ENCODE assay signal across 10 mouse cellular contexts in genomic region chr14:57409106-57409505, GRCm38 (mm10). TPM values are rescaled to one million over a fixed set of nuclear protein-coding genes. Genes with fewer than 3 reads are reported as not detected.
DNase-seq lines count a peak whose midpoint lies in the region; ATAC-seq and TF ChIP-seq lines count a peak whose summit lies in the region.
"Had no signal": no experiment of that assay in that cellular context is flagged by ENCODE, and none has a peak within 500 bp of the region (broad histone marks: within the 10 kb centered on the region; RNA-seq: fewer than 3 reads in every experiment).

No protein-coding gene starts in this region.

- no peak for TF ChIP-seq EP300 in heart, postnatal 0 days (IDR thresholded peaks at IDR 0.05; ENCODE audit: low read depth)

- no peaks in the 10 kb centered on the region for H3K36me3 ChIP-seq in heart, postnatal 0 days (replicated peaks; ENCODE audit: control insufficient read depth, insufficient read depth, low read length)
- no peaks in the 10 kb centered on the region for H3K36me3 ChIP-seq in heart, embryonic 12.5 days
- no peaks in the 10 kb centered on the region for H3K36me3 ChIP-seq in midbrain, embryonic 13.5 days
- H3K36me3 ChIP-seq in midbrain, embryonic 10.5 days = no peaks in the 10 kb centered on the region
- H3K36me3 ChIP-seq: heart, embryonic 15.5 days had no signal

- H3K4me3 ChIP-seq in heart, postnatal 0 days (ENCODE audit: low read depth, low read length) = no peak overlapping the region
- H3K4me3 ChIP-seq in heart, embryonic 12.5 days = no peak overlapping the region
- H3K4me3 ChIP-seq in midbrain, embryonic 13.5 days (replicated peaks) = no peak overlapping the region
- no peak overlapping the region for H3K4me3 ChIP-seq in midbrain, embryonic 10.5 days
- H3K4me3 ChIP-seq: heart, embryonic 15.5 days had no signal

- no peaks in the 10 kb centered on the region for H3K9me3 ChIP-seq in heart, postnatal 0 days (replicated peaks; ENCODE audit: control insufficient read depth, low read length)
- no peaks in the 10 kb centered on the region for H3K9me3 ChIP-seq in heart, embryonic 12.5 days (replicated peaks)
- H3K9me3 ChIP-seq in midbrain, embryonic 13.5 days = no peaks in the 10 kb centered on the region
- no peaks in the 10 kb centered on the region for H3K9me3 ChIP-seq in midbrain, embryonic 10.5 days (replicated peaks)
- H3K9me3 ChIP-seq: heart, embryonic 15.5 days had no signal

- intact Hi-C loops in left cerebral cortex, postnatal 25 days (cut with DNase I) = loop anchor here (5.0 to 10.0 kb wide), 3 partner anchors 302 to 444 kb away; no protein-coding TSS in a partner anchor

- WGBS in heart, postnatal 0 days = 17% methylated on average over 6 of the region's 6 CpGs
- 24% methylated on average over 6 of the region's 6 CpGs for WGBS in heart, embryonic 12.5 days
- 23% methylated on average over 6 of the region's 6 CpGs for WGBS in midbrain, embryonic 13.5 days
- 45% methylated on average over 6 of the region's 6 CpGs for WGBS in midbrain, embryonic 10.5 days

- no peak overlapping the region for H3K9ac ChIP-seq in heart, postnatal 0 days (replicated peaks; ENCODE audit: low read depth, low read length)
- H3K9ac ChIP-seq in heart, embryonic 12.5 days = no peak overlapping the region
- no peak overlapping the region for H3K9ac ChIP-seq in midbrain, embryonic 13.5 days (replicated peaks)
- H3K9ac ChIP-seq: heart, embryonic 15.5 days had no signal

- H3K4me2 ChIP-seq in heart, postnatal 0 days (ENCODE audit: low read depth, low read length) = no peak overlapping the region
- no peak overlapping the region for H3K4me2 ChIP-seq in heart, embryonic 12.5 days
- H3K4me2 ChIP-seq in midbrain, embryonic 13.5 days (replicated peaks) = no peak overlapping the region
- H3K4me2 ChIP-seq: heart, embryonic 15.5 days had no signal

- H3K27me3 ChIP-seq in heart, postnatal 0 days (ENCODE audit: control insufficient read depth, insufficient read depth, low read length) = no peaks in the 10 kb centered on the region
- 0 out of 2 replicates have a peak, but pooled peaks cover 3% of the 10 kb centered on the region for H3K27me3 ChIP-seq in heart, embryonic 12.5 days (replicated peaks)
- H3K27me3 ChIP-seq in midbrain, embryonic 13.5 days = no peaks in the 10 kb centered on the region
- no peaks in the 10 kb centered on the region for H3K27me3 ChIP-seq in midbrain, embryonic 10.5 days (ENCODE audit: low read depth, poor library complexity, severe bottlenecking)
- H3K27me3 ChIP-seq: heart, embryonic 15.5 days had no signal

- TF ChIP-seq CTCF in heart, postnatal 0 days (IDR thresholded peaks at IDR 0.05; ENCODE audit: low read depth) = no peak; the same call in 1 of the 2 replicates
- TF ChIP-seq CTCF in brain, embryonic 14.5 days (IDR thresholded peaks at IDR 0.05; ENCODE audit: borderline replicate concordance, extremely low read depth, insufficient read depth, insufficient read length) = no peak

- no peak for TF ChIP-seq POLR2A in brain, embryonic 14.5 days (IDR thresholded peaks at IDR 0.05; ENCODE audit: borderline replicate concordance, extremely low read depth, insufficient read depth, insufficient read length, poor library complexity, severe bottlenecking)

- no peak overlapping the region for H3K27ac ChIP-seq in heart, postnatal 0 days (ENCODE audit: low read depth)
- H3K27ac ChIP-seq in heart, embryonic 12.5 days (ENCODE audit: poor library complexity, severe bottlenecking) = no peak overlapping the region
- no peak overlapping the region for H3K27ac ChIP-seq in midbrain, embryonic 13.5 days
- no peak overlapping the region for H3K27ac ChIP-seq in midbrain, embryonic 10.5 days (replicated peaks)
- H3K27ac ChIP-seq: heart, embryonic 15.5 days had no signal

- peak; percentile 38 for DNase-seq in heart, postnatal 0 days (ENCODE audit: low spot score)
- no peak for DNase-seq in midbrain, embryonic 10.5 days (ENCODE audit: low spot score)
- DNase-seq in brain, embryonic 14.5 days (ENCODE audit: low read depth) = peak; percentile 82
- DNase-seq in retina, embryonic 14.5 days (ENCODE audit: low spot score) = peak; percentile 58
- no peak for DNase-seq in kidney, postnatal 25 days
- no peak for DNase-seq in left cerebral cortex, postnatal 25 days (ENCODE audit: low spot score in 2 of 2)
- DNase-seq: thymus, postnatal 36 days had no signal

- ATAC-seq in heart, postnatal 0 days (ENCODE audit: insufficient read depth, low read depth) = no peak
- no peak for ATAC-seq in heart, embryonic 12.5 days (ENCODE audit: insufficient number of reproducible peaks, low FRiP score)
- 0 out of 2 replicates have a peak, but pooled peaks have one; percentile 43 for ATAC-seq in midbrain, embryonic 13.5 days

- peaks cover 8% of the 10 kb centered on the region; the same call in 1 of the 2 replicates for H3K4me1 ChIP-seq in heart, postnatal 0 days (ENCODE audit: control insufficient read depth, insufficient read depth)
- peaks cover 6% of the 10 kb centered on the region; the same call in 1 of the 2 replicates for H3K4me1 ChIP-seq in heart, embryonic 12.5 days (replicated peaks)
- H3K4me1 ChIP-seq in midbrain, embryonic 13.5 days (replicated peaks) = 0 out of 2 replicates have a peak, but pooled peaks cover 9% of the 10 kb centered on the region
- peaks cover 13% of the 10 kb centered on the region for H3K4me1 ChIP-seq in midbrain, embryonic 10.5 days

RNA-seq across cellular contexts. Expression of gene Cryl1, which starts 10.8 kb away (rescaled TPM):
- total RNA-seq in heart, postnatal 0 days (2014; rRNA removed; ENCODE audit: low replicate concordance) = 1.6 and 16.8 TPM in 2 replicates
- polyA plus RNA-seq in heart, postnatal 0 days (2015; fragmentation: Nextera tagmentation; extraction: Ambion mirVana) = 10.4 and 10.5 TPM in 2 replicates
- polyA plus RNA-seq in heart, embryonic 12.5 days (2016; fragmentation: Nextera tagmentation; extraction: Ambion mirVana) = 10.9 and 12.1 TPM in 2 replicates
- polyA plus RNA-seq in midbrain, embryonic 13.5 days (2015; fragmentation: Nextera tagmentation; extraction: Ambion mirVana) = 5.6 and 6.6 TPM in 2 replicates
- 5.4 and 6.8 TPM in 2 replicates for polyA plus RNA-seq in midbrain, embryonic 10.5 days (2016; fragmentation: Nextera tagmentation; extraction: Ambion mirVana)
- polyA plus RNA-seq in brain, embryonic 14.5 days (2012; rRNA removed) = 11.2 and 11.7 TPM in 2 replicates
- 10 to 100 TPM; 15.9 to 17.5 TPM for total RNA-seq in left cerebral cortex, postnatal 25 days (2021)

RNA-seq across cellular contexts. Expression of gene Ift88, which starts 14.8 kb away (rescaled TPM):
- total RNA-seq in heart, postnatal 0 days (2014; rRNA removed; ENCODE audit: low replicate concordance) = 6.4 and 7.3 TPM in 2 replicates
- polyA plus RNA-seq in heart, postnatal 0 days (2015; fragmentation: Nextera tagmentation; extraction: Ambion mirVana) = 4.5 and 5.1 TPM in 2 replicates
- polyA plus RNA-seq in heart, embryonic 12.5 days (2016; fragmentation: Nextera tagmentation; extraction: Ambion mirVana) = 5.6 and 8.1 TPM in 2 replicates
- polyA plus RNA-seq in midbrain, embryonic 13.5 days (2015; fragmentation: Nextera tagmentation; extraction: Ambion mirVana) = 22.1 and 22.3 TPM in 2 replicates
- 12.1 and 14.4 TPM in 2 replicates for polyA plus RNA-seq in midbrain, embryonic 10.5 days (2016; fragmentation: Nextera tagmentation; extraction: Ambion mirVana)
- 25.1 and 28.6 TPM in 2 replicates for polyA plus RNA-seq in brain, embryonic 14.5 days (2012; rRNA removed)
- 10 to 100 TPM; 15.6 to 20.9 TPM for total RNA-seq in left cerebral cortex, postnatal 25 days (2021)

Comparison
In these comparisons a context has a peak if more than half of its experiments do, and no peak if none do; other contexts are left out.
1. DNase-seq: peak in heart, postnatal 0 days (single experiment), brain, embryonic 14.5 days (single experiment) and retina, embryonic 14.5 days (single experiment); none in midbrain, embryonic 10.5 days (single experiment), kidney, postnatal 25 days (0 of 2) and left cerebral cortex, postnatal 25 days (0 of 2).